Mouse (Mus musculus) erythroblast, embryonic 14.5 days (primary cell): Measurements from ENCODE around the gene Tmem45a.

ENCODE experiments used
- GATA1 ChIP-seq: IDR thresholded peaks from 2 replicates; pipeline ENCODE4 v1.6.1; 2012; ENCODE audit warnings: low read length, inconsistent platforms, mixed read lengths
- TAL1 ChIP-seq: IDR thresholded peaks from 3 replicates; pipeline ENCODE4 v1.6.1; 2012; ENCODE audit warnings: low read length, inconsistent platforms, mixed read lengths

DNA sequence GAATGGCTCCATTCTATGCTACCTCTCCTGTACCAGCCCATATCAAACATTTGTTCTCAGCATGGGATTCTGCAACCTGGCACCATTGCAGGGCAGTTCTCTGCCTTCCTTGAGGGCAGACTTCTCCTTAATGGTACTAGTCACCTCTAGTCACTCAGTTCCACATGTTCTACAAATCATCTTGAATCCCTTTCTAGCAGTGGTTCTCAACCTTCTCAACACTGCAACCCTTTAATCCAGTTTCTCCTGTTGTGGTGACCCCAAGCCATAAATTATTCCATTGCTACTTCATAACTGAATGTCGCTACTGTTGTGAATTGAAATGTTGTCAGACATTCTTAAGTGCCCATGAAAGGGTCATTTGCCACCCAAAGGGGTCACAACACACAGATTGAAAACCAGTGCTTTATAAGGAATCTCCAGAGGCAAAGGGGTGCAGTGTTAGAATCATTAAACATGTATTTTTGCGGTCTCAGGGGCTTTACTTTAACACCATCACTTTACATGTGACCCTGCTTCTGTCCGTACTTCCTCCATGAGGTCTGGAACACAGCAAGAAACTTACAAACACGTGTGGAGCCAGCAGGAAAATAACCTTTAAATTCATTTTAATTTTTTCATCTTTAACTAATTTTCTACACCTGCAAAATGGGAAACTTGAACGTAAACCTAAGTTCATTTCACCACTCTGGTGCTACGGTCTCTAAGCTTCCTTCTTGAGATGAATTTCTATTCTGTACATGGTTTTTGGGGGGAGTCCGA, 91.4 kb downstream of the Tmem45a start:
- TF ChIP-seq TAL1 (no peak), GATA1 (no peak)
